Mouse (Mus musculus) embryonic fibroblast, embryonic 13.5 days (primary cell): ENCODE data around the gene Slc16a5. TPM values are rescaled to one million over a fixed set of nuclear protein-coding genes. Genes with fewer than 3 reads are reported as not detected.
A peak's percentile ranks its signal among the peaks of the same experiment; 100 is the strongest.
"Not testable (repeated sequence)": the region's sequence is repeated elsewhere in the genome, so short reads cannot be mapped to it uniquely, and the experiment has no call there.

Source experiments
- H3K27ac ChIP-seq: 2 replicates; pipeline ENCODE4 v1.5.1; 2012; ENCODE audit warnings: low read length, control low read depth, inconsistent platforms; ENCODE audit not compliant: insufficient read depth
- H3K4me1 ChIP-seq: 2 replicates; pipeline ENCODE4 v1.6.1; 2011; ENCODE audit warnings: low read length; ENCODE audit not compliant: control insufficient read depth, insufficient read depth
- H3K4me3 ChIP-seq: 2 replicates; pipeline ENCODE4 v1.5.1; 2011; ENCODE audit warnings: mild to moderate bottlenecking, control low read depth, low read length; ENCODE audit not compliant: insufficient read depth
- CTCF ChIP-seq: IDR thresholded peaks from 2 replicates; pipeline ENCODE4 v1.5.1; 2011; ENCODE audit warnings: mild to moderate bottlenecking, control low read depth, low read length, moderate library complexity, borderline replicate concordance; ENCODE audit not compliant: insufficient read depth
- POLR2A ChIP-seq: IDR thresholded peaks from 2 replicates; pipeline ENCODE4 v1.6.1; 2011; ENCODE audit warnings: low read depth, mild to moderate bottlenecking, control low read depth, low read length, moderate library complexity
- polyA plus RNA-seq: library from polyadenylated mRNA; stranded (reverse); fragments of >200 nt; gene quantifications from 2 replicates; pipeline ENCODE4 v1.2.4, GENCODE M21; 2011; ENCODE audit warnings: low read depth; ENCODE audit not compliant: missing spikeins, insufficient read length

The Slc16a5 gene
- polyA plus RNA-seq, 1 experiment: not detected

DNA sequence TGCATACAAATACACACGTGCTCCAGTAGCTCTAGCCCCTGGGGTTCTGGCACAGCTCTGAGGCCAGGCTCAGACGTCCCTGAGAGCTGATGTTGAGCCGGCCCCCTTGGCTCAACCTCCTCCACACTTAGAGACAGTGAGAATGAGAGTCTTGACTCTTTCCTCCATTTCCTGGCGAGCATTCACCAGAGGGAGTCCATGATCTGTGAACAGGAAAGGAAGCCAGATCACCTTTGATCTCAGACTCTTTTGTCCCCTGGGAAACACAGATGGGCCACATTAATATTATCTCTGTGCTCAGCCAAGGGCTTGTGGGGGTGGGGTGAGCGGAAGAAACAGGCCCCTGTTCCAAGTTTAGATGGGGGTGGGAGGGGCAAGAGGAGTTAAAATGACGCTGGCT is 4.9 kb upstream of the Slc16a5 start:
- Histone ChIP-seq H3K27ac (no peak overlapping the region), H3K4me3 (no peak overlapping the region), H3K4me1 (no peaks in the 10 kb centered on the region)
- no peak for TF ChIP-seq POLR2A
- TF ChIP-seq CTCF: no peak

DNA sequence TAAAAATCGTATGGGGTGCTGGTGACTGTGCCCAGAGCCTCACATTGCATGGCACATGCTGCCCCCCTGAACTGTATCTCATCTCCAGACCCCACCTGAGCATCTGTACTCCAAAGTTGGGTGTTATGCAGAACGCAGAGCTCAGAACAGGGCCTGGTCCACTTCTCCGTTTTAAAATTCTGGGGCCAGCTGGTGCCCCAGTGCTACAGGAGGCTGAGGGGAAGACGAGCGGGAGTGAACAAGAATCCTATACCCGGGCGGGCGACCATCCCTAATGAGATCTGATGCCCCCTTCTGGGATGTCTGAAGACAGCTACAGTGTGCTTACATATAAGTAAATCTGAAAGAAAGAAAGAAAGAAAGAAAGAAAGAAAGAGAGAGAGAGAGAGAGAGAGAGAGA is 1.3 kb upstream of the Slc16a5 start:
- H3K4me3 ChIP-seq: no peak overlapping the region
- no peak for TF ChIP-seq CTCF
- TF ChIP-seq POLR2A: no peak

DNA sequence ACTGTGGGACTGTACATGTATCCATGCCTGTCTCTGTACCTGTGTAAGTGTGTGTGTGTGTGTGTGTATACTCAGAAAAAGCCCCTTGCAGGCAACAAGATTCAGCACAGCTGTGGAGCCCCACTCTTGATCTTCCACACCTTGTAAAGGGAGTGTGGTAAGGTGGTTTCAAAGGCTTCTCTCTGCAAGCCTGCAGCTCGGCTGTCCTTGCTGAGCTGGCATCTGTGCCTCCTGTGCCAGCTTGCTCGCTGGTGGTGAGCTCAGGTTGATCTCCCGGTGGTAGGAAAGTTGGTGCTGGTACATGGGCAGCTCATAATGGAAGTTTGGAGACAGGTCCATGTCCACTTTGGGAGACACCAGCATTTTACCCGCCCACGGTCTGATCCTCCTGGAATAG is 430 bp upstream of the Slc16a5 start:
- no peak overlapping the region for H3K4me3 ChIP-seq

More for the DNA sequence above, 1.3 kb upstream of the Slc16a5 start:
- no peak overlapping the region for H3K27ac ChIP-seq
- H3K4me1 ChIP-seq: no peaks in the 10 kb centered on the region

DNA sequence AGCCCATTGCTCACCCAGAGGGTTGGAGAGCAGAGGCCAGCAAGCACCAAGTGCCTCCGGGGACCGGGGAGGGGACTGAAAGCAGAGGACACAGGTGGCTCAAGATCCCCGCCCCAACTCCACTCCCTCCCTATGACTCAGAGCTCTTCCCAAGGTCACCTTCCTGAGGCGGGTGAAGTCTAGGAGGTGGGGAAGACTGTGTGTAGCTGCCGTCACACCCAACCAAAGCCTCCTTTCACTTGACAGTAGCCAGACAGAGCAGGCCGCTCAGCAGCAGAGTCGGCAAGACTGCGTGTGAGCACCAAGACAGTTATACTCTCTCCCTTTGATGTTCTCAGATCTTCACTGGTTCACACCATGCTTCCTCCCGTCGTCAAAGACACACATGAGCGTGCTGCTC is 1.1 kb downstream of the Slc16a5 start:
- no peaks in the 10 kb centered on the region for H3K4me1 ChIP-seq
- H3K4me3 ChIP-seq: no peak overlapping the region

More for the DNA sequence above, 430 bp upstream of the Slc16a5 start:
- Histone ChIP-seq H3K4me1 (no peaks in the 10 kb centered on the region), H3K27ac (no peak overlapping the region)
- TF ChIP-seq POLR2A (no peak), CTCF (no peak)

DNA sequence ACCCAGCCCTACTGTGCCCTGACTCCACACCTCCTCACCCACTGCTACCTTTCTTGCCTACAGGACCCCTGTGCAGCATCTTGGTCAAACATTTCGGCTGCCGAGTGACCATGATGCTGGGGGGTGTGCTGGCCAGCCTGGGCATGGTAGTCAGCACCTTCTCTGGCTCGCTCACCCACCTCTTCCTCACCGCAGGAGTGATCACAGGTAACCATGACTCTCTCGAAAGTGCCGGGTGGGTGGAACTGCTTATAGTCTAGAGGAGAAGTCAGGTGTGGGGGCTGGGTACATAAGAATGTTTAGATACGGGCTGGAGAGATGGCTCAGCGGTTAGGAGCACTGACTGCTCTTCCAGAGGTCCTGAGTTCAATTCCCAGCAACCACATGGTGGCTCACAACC is 2.6 kb downstream of the Slc16a5 start:
- Histone ChIP-seq H3K27ac (no peak overlapping the region), H3K4me3 (no peak overlapping the region), H3K4me1 (no peaks in the 10 kb centered on the region)
- TF ChIP-seq POLR2A (no peak), CTCF (no peak)

More for the DNA sequence above, 1.1 kb downstream of the Slc16a5 start:
- no peak overlapping the region for H3K27ac ChIP-seq
- TF ChIP-seq CTCF (no peak), POLR2A (no peak)

DNA sequence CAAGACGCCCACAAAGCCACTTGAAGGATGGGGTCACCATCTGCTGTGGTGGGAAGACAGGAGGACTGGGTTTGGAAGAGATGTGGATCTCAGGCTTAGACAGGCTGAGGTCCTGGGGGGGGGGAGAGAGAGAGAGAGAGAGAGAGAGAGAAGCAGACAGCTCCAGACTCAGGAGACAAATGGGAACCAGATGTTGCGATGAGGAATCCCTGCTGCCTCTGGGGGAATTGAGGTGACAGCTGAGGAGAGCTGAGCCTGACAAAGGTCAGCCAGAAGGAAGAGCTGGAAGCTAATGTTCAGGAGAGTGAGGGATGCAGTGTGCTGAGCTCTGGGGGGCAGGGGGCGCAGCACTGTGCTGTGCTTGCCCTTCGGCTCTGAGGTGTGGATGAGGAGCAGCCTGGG is 4.9 kb downstream of the Slc16a5 start:
- no peak overlapping the region for H3K27ac ChIP-seq
- TF ChIP-seq POLR2A (no peak), CTCF (no peak)

DNA sequence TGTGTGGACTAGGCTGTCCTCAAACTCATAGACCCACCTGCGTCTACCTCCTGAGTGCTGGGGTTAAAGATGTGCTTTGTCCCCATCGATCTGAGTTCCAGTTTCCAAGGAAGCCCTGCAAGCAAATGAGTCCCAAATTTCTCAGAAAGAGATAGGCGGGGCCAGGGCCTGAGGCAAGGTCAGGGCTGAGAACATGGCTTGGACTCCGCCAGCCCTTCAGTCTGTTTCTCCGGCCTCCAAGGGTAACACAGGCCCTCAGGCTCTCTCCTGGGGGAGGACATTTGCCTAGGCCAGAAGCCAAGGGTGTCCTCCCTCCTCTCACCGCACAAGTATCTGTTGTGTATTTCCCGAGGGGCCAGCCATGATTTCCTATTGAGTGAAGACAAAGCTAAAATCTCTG is 9.9 kb downstream of the Slc16a5 start:
- TF ChIP-seq CTCF: no peak
- no peak for TF ChIP-seq POLR2A
- Histone ChIP-seq H3K27ac (no peak overlapping the region), H3K4me1 (peaks cover 2% of the 10 kb centered on the region; the same call in 1 of the 2 replicates), H3K4me3 (no peak overlapping the region)

More for the DNA sequence above, 4.9 kb downstream of the Slc16a5 start:
- Histone ChIP-seq H3K4me1 (no peaks in the 10 kb centered on the region), H3K4me3 (no peak overlapping the region)

DNA sequence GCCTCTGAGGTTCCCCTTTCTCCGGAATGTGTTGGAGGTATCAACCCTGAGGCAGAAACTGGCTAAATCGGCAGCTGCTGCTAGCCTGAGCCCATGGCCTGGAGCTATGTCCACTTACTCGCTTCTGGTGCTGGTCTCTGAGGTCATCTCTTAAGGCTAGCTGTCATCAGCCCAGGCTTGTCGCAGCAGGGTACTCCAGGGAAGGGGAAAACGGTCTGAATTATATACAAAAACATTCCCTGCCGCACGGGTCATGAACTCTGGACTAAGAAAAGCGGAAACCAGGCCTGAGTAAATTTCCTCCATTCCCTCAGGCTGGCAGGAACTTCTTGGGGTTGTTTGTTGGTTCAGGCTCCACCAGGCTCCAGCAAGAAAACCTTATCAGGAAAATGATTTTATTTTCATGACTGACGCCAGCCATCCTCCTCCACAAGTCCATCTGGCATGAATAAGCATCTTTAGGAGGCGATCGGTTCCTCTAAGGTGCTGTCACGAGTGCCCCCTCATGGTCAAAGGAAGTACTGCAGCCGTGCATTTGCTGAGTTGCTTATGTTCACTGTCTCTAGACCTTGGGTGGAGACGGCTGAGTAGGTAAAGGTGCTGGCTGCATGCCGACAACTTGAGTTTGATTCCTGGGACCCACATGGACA is 11.5 kb downstream of the Slc16a5 start:
- no peak overlapping the region for H3K4me3 ChIP-seq
- H3K27ac ChIP-seq: peak overlapping the region; percentile 23
- TF ChIP-seq POLR2A (peak; percentile 32; the same call in 1 of the 2 replicates), CTCF (peak; percentile 83; the same call in 1 of the 2 replicates)
- H3K4me1 ChIP-seq: peaks cover 2% of the 10 kb centered on the region; the same call in 1 of the 2 replicates

DNA sequence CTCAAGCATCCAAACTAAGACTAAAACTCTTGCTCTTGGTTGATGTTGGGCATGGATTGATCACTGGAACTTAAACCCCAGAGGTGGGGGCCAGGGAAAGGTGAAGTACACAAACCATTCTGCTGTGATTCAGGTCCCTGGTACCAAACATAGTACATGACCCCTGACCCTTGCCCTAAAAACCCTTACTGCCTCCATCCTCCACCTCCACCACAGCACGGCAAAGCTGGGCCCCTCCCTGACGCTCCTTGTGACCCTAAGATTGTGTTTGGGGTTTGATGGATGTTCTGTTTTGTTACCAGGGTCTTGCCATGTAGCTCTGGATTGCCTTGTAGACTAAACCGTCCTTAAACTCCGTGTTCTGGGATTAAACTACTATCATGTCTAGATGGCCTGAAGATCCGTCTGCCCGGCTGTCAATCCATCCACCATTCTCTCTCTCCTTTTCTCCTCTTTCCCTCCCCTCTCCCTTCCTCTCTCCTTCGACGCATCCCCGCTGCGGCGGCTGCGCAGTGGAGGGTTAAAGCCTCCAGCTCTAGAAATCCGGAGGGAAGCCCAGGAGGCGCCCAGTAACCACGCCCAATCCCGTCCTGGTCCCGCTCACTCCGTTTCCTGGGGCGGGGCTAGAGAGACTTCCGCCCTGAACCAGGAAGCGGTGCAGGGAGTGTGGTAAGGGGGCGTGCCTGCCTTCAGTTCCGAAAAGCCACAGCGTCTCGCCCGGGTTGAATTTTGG is 12.9 kb downstream of the Slc16a5 start, which contains the start of gene Armc7:
Gene Armc7 (plus strand): TSS at position 643 of the 733 bp plus-strand sequence.
- TF ChIP-seq CTCF (no peak), POLR2A (peak; percentile 94)
- Histone ChIP-seq H3K4me1 (peaks cover 2% of the 10 kb centered on the region; the same call in 1 of the 2 replicates), H3K4me3 (peak within 1 kb of the TSS; percentile 87), H3K27ac (peak within 1 kb of the TSS; percentile 36)

DNA sequence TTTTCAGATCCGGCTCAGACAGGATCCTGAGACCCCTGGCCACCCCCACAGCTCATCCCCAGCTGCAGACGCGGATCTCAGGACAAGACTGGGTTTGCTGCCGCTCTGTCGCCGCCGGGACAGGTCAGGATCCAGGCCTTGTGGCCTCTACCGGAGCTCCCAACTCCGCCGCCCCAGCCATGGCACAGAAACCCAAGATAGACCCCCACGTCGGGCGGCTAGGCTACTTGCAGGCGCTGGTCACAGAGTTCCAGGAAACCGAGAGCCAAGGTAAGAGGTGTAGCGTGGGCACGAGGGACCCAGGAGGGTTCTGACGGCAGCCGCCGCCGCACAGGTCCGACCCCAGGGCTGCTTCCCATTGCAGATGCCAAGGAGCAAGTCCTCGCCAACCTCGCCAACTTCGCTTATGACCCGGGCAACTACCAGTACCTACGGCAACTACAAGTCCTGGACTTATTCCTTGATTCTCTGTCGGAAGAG is 13.5 kb downstream of the Slc16a5 start:
- TF ChIP-seq POLR2A (no peak), CTCF (no peak)
- peak overlapping the region; percentile 87 for H3K4me3 ChIP-seq
- H3K4me1 ChIP-seq: peaks cover 2% of the 10 kb centered on the region; the same call in 1 of the 2 replicates
- H3K27ac ChIP-seq: no peak overlapping the region

DNA sequence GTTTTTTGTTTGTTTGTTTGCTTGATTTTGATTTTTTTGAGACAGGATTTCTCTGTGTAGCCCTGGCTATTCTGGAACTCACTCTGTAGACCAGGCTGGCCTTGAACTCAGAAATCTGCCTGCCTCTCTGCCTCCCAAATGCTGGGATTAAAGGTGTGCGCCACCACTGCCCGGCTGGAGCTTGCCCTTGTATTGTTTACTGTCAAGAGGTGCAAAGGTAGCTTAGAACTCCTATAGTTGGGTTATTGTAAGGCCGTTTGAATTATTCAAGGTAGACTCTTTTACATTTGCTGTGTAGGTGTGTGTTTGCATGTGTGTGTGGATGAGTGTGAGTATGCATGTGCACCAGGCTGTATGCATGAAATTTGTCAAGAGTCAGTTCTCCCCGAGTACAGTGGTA is 14.4 kb downstream of the Slc16a5 start:
- not testable (repeated sequence) for H3K4me3 ChIP-seq, H3K27ac ChIP-seq, H3K4me1 ChIP-seq

DNA sequence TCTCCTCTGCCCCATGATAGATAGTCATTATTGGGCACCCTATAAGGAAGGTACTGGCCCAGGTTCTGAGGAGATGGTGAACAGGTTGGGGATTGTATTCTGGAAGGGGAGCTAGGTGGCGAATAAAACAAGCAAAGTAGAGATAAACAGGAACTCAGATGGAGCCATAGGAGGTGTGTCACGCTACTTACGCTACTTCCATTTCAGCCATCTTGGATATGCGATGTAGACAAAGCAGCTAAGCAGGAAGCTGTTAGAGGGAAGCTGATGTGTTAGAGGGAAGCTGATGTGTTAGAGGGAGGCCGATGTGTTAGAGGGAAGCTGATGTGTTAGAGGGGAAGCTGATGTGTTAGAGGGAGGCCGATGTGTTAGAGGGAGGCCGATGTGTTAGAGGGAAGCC is 15.1 kb downstream of the Slc16a5 start:
- H3K4me3 ChIP-seq, H3K4me1 ChIP-seq, H3K27ac ChIP-seq: not testable (repeated sequence)
